Mouse (Mus musculus): ENCODE measurements around the gene Thtpa. TPM values are rescaled to one million over a fixed set of nuclear protein-coding genes. Genes with fewer than 3 reads are reported as not detected.

Thtpa gene
- polyA plus RNA-seq, 1 experiment = 12.3 TPM

DNA sequence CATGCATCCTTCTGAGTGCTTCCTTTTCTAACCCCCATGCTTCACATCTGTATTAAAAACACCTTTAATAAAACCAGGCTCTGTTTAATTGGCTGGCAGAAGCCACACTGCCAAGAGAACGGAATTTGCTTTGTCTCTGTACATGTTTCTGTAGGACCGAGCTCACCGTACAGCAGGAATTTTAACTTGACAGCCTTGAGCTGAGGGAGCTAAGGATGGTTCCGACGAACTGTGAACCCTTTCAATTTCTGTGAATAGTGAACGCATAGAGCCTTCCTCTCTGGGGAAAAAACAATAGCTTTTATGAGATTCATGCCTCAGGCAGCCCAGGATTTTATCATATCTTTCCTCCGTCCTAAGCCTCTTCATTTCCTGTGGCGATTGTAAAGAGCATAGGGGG, 27.8 kb downstream of the Thtpa start:
- no peak overlapping the region for H3K27ac ChIP-seq (ENCODE audit: insufficient read depth, low read depth, low read length)

DNA sequence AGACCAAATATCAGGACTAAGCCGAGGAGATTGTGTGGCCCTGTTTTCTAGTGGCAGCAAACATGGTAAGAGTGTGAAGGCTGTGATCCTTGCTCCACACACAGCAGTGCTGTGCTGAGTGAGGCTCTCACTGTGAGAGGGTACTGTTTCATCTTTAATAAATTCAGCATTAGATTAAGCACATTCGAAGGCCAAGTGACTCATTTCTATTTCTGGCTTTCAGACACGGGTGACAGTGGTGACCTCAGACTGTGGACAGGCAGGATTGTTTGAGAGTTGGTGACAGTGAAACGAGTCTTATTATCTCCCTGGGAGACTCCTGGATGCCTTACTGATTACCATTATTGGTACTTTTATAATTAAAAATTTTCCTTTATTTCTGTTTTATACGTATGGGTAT, 31.1 kb downstream of the Thtpa start:
- TF ChIP-seq POLR2A (IDR thresholded peaks at IDR 0.05; ENCODE audit: borderline replicate concordance, low read depth, low read length) (no peak), CTCF (IDR thresholded peaks at IDR 0.05; ENCODE audit: low read depth, low read length) (no peak)

More for the DNA sequence above, 27.8 kb downstream of the Thtpa start:
- peaks cover 9% of the 10 kb centered on the region for H3K4me1 ChIP-seq (ENCODE audit: control insufficient read depth, insufficient read depth, low read length)
- TF ChIP-seq CTCF (IDR thresholded peaks at IDR 0.05; ENCODE audit: low read depth, low read length) (no peak), POLR2A (IDR thresholded peaks at IDR 0.05; ENCODE audit: borderline replicate concordance, low read depth, low read length) (no peak)
- H3K4me3 ChIP-seq (ENCODE audit: insufficient read depth, low read length) = no peak overlapping the region

DNA sequence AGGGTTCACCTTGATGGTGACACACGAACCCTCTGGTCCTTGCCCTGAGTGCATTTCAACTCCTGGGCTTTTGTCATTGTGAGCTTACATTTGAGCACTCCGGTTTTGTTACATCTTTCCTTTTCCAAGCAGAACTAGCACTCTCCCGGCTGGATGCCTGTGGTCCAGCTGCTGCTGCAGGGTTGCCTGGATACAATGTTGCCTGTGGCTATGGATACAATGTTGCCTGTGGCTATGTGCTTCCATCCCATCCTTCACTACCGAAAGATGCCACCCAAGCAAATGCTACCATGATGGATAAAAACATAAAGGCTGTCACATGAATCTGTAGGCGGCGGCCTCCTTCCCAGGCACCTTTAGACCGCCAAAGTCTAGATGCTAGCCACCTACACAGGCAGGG, 31.9 kb downstream of the Thtpa start:
- Histone ChIP-seq H3K4me3 (ENCODE audit: insufficient read depth, low read length) (no peak overlapping the region), H3K4me1 (ENCODE audit: control insufficient read depth, insufficient read depth, low read length) (peaks cover 9% of the 10 kb centered on the region), H3K27ac (ENCODE audit: insufficient read depth, low read depth, low read length) (no peak overlapping the region)
- TF ChIP-seq POLR2A (IDR thresholded peaks at IDR 0.05; ENCODE audit: borderline replicate concordance, low read depth, low read length) = no peak
- TF ChIP-seq CTCF (IDR thresholded peaks at IDR 0.05; ENCODE audit: low read depth, low read length) = no peak

More for the DNA sequence above, 31.1 kb downstream of the Thtpa start:
- no peak overlapping the region for H3K4me3 ChIP-seq (ENCODE audit: insufficient read depth, low read length)
- peaks cover 9% of the 10 kb centered on the region for H3K4me1 ChIP-seq (ENCODE audit: control insufficient read depth, insufficient read depth, low read length)
- H3K27ac ChIP-seq (ENCODE audit: insufficient read depth, low read depth, low read length) = no peak overlapping the region

DNA sequence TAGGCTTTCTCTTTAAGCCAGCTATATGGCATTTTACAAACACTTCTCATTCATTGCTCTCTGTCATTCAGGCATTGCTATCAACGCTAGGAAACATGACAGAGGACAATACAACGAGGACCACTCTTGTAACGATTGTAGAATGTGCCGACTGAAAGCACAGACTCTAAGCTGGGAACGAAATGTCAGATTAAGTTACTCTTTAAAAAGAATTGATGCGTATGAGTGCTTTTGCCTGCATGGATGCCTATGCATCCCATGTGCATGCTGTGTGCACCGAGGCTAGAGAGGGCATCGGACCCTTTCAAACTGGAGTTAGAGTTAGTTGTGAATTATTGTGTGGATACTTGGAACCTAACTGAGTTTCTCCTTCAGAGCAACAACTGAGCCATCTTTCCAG, 41.1 kb downstream of the Thtpa start:
- no peak overlapping the region for H3K4me3 ChIP-seq (ENCODE audit: insufficient read depth, low read length)
- H3K4me1 ChIP-seq (ENCODE audit: control insufficient read depth, insufficient read depth, low read length) = no peaks in the 10 kb centered on the region
- no peak overlapping the region for H3K27ac ChIP-seq (ENCODE audit: insufficient read depth, low read depth, low read length)
- TF ChIP-seq CTCF (IDR thresholded peaks at IDR 0.05; ENCODE audit: low read depth, low read length) (no peak), POLR2A (IDR thresholded peaks at IDR 0.05; ENCODE audit: borderline replicate concordance, low read depth, low read length) (no peak)

DNA sequence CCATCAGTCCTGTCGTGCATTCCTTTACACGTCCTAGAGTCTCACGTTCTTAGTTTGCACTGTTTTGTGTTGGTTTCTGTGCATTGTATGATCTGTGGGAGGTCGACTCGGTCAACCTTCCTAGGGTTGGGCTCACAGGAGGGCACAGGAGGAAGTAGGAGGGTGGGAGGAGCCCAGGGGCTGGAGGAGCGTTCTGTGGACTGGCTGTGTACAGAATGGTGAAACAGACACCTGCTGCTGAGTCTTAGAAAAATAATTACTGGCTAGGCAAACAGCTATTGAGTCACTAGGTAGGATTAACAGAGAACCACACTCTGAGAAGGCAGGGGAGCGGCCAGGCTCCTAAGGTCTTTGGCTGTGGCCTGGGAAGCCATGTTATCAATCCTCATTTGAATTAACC, 44.7 kb downstream of the Thtpa start:
- no peak for TF ChIP-seq POLR2A (IDR thresholded peaks at IDR 0.05; ENCODE audit: borderline replicate concordance, low read depth, low read length)
- TF ChIP-seq CTCF (IDR thresholded peaks at IDR 0.05; ENCODE audit: low read depth, low read length) = no peak

DNA sequence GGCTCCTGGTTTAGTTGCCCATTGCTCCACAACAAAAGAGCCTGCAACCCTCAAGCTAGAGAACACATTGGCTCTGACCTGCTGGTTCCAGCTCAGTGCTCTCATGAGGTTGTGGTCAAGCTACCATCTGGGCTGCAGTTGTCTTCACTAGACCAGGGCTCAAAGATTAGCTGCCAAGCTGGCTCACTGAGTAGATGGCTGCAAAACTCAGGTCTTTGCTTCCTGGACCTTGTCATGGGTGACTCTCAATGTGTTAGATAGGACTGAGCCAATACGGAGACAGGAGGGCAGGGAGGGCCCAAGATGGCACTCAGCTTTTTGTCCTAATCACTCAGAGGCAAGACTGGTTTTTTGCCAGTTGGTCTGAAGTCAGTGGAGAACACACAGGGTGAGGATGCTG, 51.7 kb downstream of the Thtpa start:
- no peak for TF ChIP-seq POLR2A (IDR thresholded peaks at IDR 0.05; ENCODE audit: borderline replicate concordance, low read depth, low read length)
- TF ChIP-seq CTCF (IDR thresholded peaks at IDR 0.05; ENCODE audit: low read depth, low read length) = no peak
- no peak overlapping the region for H3K27ac ChIP-seq (ENCODE audit: insufficient read depth, low read depth, low read length)
- H3K4me1 ChIP-seq (ENCODE audit: control insufficient read depth, insufficient read depth, low read length) = peaks cover 21% of the 10 kb centered on the region
- H3K4me3 ChIP-seq (ENCODE audit: insufficient read depth, low read length) = no peak overlapping the region

More for the DNA sequence above, 44.7 kb downstream of the Thtpa start:
- H3K4me1 ChIP-seq (ENCODE audit: control insufficient read depth, insufficient read depth, low read length) = peaks cover 7% of the 10 kb centered on the region
- no peak overlapping the region for H3K4me3 ChIP-seq (ENCODE audit: insufficient read depth, low read length)
- H3K27ac ChIP-seq (ENCODE audit: insufficient read depth, low read depth, low read length) = no peak overlapping the region

DNA sequence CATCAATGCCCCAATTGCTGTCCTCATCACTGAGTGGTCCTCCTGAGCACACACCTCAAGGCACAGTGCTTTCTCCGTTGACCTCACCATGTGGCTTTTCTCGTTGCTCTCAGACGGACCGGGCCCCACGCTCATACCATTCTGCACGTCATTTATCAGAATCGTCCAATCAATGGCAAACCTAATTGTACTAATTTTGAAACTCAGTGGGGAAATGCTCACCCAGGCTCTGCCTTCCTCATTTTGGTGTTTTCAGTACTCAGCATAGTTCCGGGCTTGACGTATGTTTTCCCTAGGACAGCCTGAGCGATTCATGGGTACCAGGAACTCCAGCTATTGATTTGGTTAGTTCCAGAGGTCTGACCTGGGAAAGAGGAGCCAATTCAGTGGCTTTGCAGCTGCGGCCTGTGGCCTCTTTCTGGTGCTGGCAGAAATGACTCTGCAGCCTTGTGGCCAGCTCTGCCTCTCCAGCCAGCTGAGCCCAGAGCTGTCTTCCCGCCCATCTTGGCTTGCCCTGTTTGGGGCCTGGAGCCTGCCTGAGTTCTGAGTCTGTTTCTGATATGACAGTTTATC, 52.3 kb downstream of the Thtpa start:
- Histone ChIP-seq H3K4me1 (ENCODE audit: control insufficient read depth, insufficient read depth, low read length) (peaks cover 18% of the 10 kb centered on the region), H3K4me3 (ENCODE audit: insufficient read depth, low read length) (no peak overlapping the region), H3K27ac (ENCODE audit: insufficient read depth, low read depth, low read length) (peak overlapping the region; percentile 33; the same call in 1 of the 2 replicates)
- TF ChIP-seq CTCF (IDR thresholded peaks at IDR 0.05; ENCODE audit: low read depth, low read length) = no peak
- TF ChIP-seq POLR2A (IDR thresholded peaks at IDR 0.05; ENCODE audit: borderline replicate concordance, low read depth, low read length) = no peak

DNA sequence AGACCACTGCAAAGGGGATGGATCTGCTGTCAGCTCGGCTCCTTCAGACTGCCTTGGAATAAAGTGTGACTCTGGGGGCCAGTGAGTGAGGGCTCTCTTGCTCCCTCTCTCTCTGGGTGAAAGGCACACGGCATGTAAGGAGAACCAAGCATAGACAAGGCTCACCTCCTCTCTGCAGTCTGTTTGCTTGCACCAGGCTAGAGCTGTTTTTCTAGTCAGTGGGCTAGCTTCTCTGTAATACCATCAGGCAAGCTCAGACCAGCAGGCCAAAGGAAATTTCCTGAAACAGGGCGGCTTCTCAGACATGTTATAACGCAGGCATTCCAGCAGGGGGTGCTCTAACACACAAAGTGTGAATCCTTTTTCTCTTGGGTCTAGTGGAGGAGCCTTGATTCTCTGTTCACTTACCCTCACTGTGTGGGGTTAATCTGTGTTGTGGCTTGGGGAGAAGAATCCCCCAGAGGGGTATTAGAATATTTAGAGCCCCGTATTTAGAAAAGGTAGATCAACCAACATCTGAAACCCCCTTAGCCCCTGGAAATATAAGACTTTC, 53.9 kb downstream of the Thtpa start:
- Histone ChIP-seq H3K4me1 (ENCODE audit: control insufficient read depth, insufficient read depth, low read length) (peaks cover 14% of the 10 kb centered on the region), H3K4me3 (ENCODE audit: insufficient read depth, low read length) (no peak overlapping the region), H3K27ac (ENCODE audit: insufficient read depth, low read depth, low read length) (no peak overlapping the region)
- TF ChIP-seq POLR2A (IDR thresholded peaks at IDR 0.05; ENCODE audit: borderline replicate concordance, low read depth, low read length) (no peak), CTCF (IDR thresholded peaks at IDR 0.05; ENCODE audit: low read depth, low read length) (peak; percentile 36; the same call in 1 of the 2 replicates)

Other genes starting within 250 kb of the Thtpa start
- 5.2 and 6.5 TPM in 2 replicates for gene Homez, start 223.8 kb upstream of the Thtpa start, polyA plus RNA-seq (2012; ENCODE audit: insufficient read depth, insufficient read length, missing spikeins)
- gene Ppp1r3e, start 217.2 kb upstream of the Thtpa start, polyA plus RNA-seq (2012; ENCODE audit: insufficient read depth, insufficient read length, missing spikeins) = 11.3 and 13.9 TPM in 2 replicates
- 25.9 and 29.2 TPM in 2 replicates for gene Bcl2l2, start 211.4 kb upstream of the Thtpa start, polyA plus RNA-seq (2012; ENCODE audit: insufficient read depth, insufficient read length, missing spikeins)
- not detected in 2 replicates for gene Gm20521, start 211.3 kb upstream of the Thtpa start, polyA plus RNA-seq (2012; ENCODE audit: insufficient read depth, insufficient read length, missing spikeins)
- 144 and 176 TPM in 2 replicates for gene Pabpn1, start 202.3 kb upstream of the Thtpa start, polyA plus RNA-seq (2012; ENCODE audit: insufficient read depth, insufficient read length, missing spikeins)
- 0.32 and 1.8 TPM in 2 replicates for gene Slc22a17, start 181.7 kb upstream of the Thtpa start, polyA plus RNA-seq (2012; ENCODE audit: insufficient read depth, insufficient read length, missing spikeins)
- gene Efs, start 168.7 kb upstream of the Thtpa start, polyA plus RNA-seq (2012; ENCODE audit: insufficient read depth, insufficient read length, missing spikeins) = not detected in 2 replicates
- gene Il25, start 162.1 kb upstream of the Thtpa start, polyA plus RNA-seq (2012; ENCODE audit: insufficient read depth, insufficient read length, missing spikeins) = not detected in 2 replicates
- gene Cmtm5, start 158.5 kb upstream of the Thtpa start, polyA plus RNA-seq (2012; ENCODE audit: insufficient read depth, insufficient read length, missing spikeins) = not detected in 2 replicates
- gene Myh6, start 127.9 kb upstream of the Thtpa start, polyA plus RNA-seq (2012; ENCODE audit: insufficient read depth, insufficient read length, missing spikeins) = not detected in 2 replicates
- not detected in 2 replicates for gene Gm17428, start 117.9 kb upstream of the Thtpa start, polyA plus RNA-seq (2012; ENCODE audit: insufficient read depth, insufficient read length, missing spikeins)
- not detected in 2 replicates for gene Myh7, start 100.2 kb upstream of the Thtpa start, polyA plus RNA-seq (2012; ENCODE audit: insufficient read depth, insufficient read length, missing spikeins)
- 38.3 and 44.2 TPM in 2 replicates for gene Ngdn, start 79.3 kb upstream of the Thtpa start, polyA plus RNA-seq (2012; ENCODE audit: insufficient read depth, insufficient read length, missing spikeins)
- 7.1 and 7.6 TPM in 2 replicates for gene Zfhx2, start 2.5 kb upstream of the Thtpa start, polyA plus RNA-seq (2012; ENCODE audit: insufficient read depth, insufficient read length, missing spikeins)
- 43.0 and 51.9 TPM in 2 replicates for gene Ap1g2, start 11.8 kb downstream of the Thtpa start, polyA plus RNA-seq (2012; ENCODE audit: insufficient read depth, insufficient read length, missing spikeins)
- gene Jph4, start 22.2 kb downstream of the Thtpa start, polyA plus RNA-seq (2012; ENCODE audit: insufficient read depth, insufficient read length, missing spikeins) = not detected in 2 replicates
- gene Dhrs2, start 127.2 kb downstream of the Thtpa start, polyA plus RNA-seq (2012; ENCODE audit: insufficient read depth, insufficient read length, missing spikeins) = not detected in 2 replicates